Mouse (Mus musculus) cerebellum, adult 11-12 months (tissue): Measurements from ENCODE around the gene Clec10a.

Experiments used
- DNase-seq: peaks from one replicate; pipeline ENCODE4 v3.0.0; 2022

Gene Clec10a

GRCm38 (mm10) chr11:70189319-70190134 is 33.5 kb downstream of the Clec10a start:
- no peak for DNase-seq

GRCm38 (mm10) chr11:70191188-70191587 is 35.2 kb downstream of the Clec10a start:
- DNase-seq, result no peak

GRCm38 (mm10) chr11:70192157-70192556 is 36.2 kb downstream of the Clec10a start:
- no peak for DNase-seq

GRCm38 (mm10) chr11:70193354-70194285 is 37.6 kb downstream of the Clec10a start:
- DNase-seq, result no peak

- DNase-seq, result no peak
Measured at GRCm38 (mm10) chr11:70198332-70198731, 42.3 kb downstream of the Clec10a start.

- DNase-seq, result no peak
Measured at GRCm38 (mm10) chr11:70199107-70199506, 43.1 kb downstream of the Clec10a start.

- DNase-seq, result no peak
Measured at GRCm38 (mm10) chr11:70200036-70200608, 44.1 kb downstream of the Clec10a start.

GRCm38 (mm10) chr11:70201691-70202090 is 45.7 kb downstream of the Clec10a start:
- peak; percentile 62 for DNase-seq

- no peak for DNase-seq
Measured at GRCm38 (mm10) chr11:70206801-70207200, 50.8 kb downstream of the Clec10a start.

- DNase-seq, result no peak
Measured at GRCm38 (mm10) chr11:70207283-70207682, 51.3 kb downstream of the Clec10a start.

GRCm38 (mm10) chr11:70208778-70209388 is 52.9 kb downstream of the Clec10a start:
- DNase-seq, result no peak

- no peak for DNase-seq
Measured at GRCm38 (mm10) chr11:70210681-70211080, 54.7 kb downstream of the Clec10a start.

GRCm38 (mm10) chr11:70211972-70212371 is 56.0 kb downstream of the Clec10a start:
- no peak for DNase-seq

GRCm38 (mm10) chr11:70212423-70212822 is 56.4 kb downstream of the Clec10a start, which contains the start of gene Slc16a11:
Slc16a11 (plus strand) TSS chr11:70212752.
- peak; percentile 61 for DNase-seq

- peak; percentile 71 for DNase-seq
Measured at GRCm38 (mm10) chr11:70212896-70213295, 56.9 kb downstream of the Clec10a start.

- DNase-seq, result peak; percentile 90
Measured at GRCm38 (mm10) chr11:70213736-70214135, 57.7 kb downstream of the Clec10a start.

GRCm38 (mm10) chr11:70214191-70214855 is 58.3 kb downstream of the Clec10a start:
- DNase-seq, result peak; percentile 80

GRCm38 (mm10) chr11:70214856-70215209 is 58.8 kb downstream of the Clec10a start:
- no peak for DNase-seq

- DNase-seq, result peak; percentile 77
Measured at GRCm38 (mm10) chr11:70215301-70215700, 59.3 kb downstream of the Clec10a start.

- peak; percentile 47 for DNase-seq
Measured at GRCm38 (mm10) chr11:70216103-70216502, 60.1 kb downstream of the Clec10a start.

GRCm38 (mm10) chr11:70218039-70218438 is 62.0 kb downstream of the Clec10a start:
- DNase-seq, result no peak
